Mouse (Mus musculus) retina, postnatal 7 days (tissue): ENCODE results near the gene Olfr139.

Experiments used
- DNase-seq: peaks from one replicate; pipeline ENCODE4 v3.0.0-alpha.2; 2012; ENCODE audit warnings: low read depth, low spot score

The Olfr139 gene

DNA sequence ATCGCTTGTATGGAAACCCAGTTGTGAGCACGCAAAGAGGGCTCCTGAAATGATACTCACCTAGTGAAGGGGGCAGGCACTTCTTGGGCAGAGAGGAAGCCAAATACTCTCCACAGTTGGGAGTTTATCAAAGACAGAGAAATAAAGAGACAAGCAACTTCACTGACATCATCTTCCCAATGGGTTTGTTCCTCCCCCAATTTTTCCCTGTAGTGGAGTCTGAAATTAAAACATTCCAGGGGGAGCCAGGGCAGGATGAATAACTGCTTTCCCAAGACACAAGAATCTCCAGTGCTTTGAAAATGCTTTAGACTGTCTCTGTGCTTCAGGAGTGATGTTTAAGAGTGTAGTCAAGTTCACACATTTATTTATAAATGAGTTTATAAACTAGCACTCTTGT lies at the start of gene Olfr139, which contains the start of gene Olfr399:
TSS of gene Olfr139 (minus strand) at position 101 of the 400 bp plus-strand sequence.
TSS of gene Olfr399 (minus strand) at position 165 of the 400 bp plus-strand sequence.
- no peak for DNase-seq

DNA sequence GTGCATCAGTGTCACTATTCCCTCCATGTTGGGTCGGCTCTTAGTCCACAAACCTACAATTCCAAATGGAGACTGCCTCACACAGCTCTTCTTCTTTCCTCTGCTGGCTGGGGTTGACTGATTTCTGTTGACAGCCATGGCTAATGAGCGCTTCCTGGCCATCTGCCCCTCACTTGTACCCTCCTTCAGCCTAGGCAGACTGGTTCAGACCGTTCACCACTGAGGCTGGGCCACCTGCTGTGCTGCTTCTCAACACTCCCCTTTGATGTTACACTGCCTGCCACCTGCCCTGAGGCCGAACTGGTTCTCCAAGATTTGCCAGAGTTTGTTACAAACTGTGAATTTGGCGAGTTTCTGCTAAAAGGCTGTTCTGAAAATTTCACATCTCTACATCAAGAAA lies 48.7 kb upstream of the Olfr139 start:
- DNase-seq, result no peak

DNA sequence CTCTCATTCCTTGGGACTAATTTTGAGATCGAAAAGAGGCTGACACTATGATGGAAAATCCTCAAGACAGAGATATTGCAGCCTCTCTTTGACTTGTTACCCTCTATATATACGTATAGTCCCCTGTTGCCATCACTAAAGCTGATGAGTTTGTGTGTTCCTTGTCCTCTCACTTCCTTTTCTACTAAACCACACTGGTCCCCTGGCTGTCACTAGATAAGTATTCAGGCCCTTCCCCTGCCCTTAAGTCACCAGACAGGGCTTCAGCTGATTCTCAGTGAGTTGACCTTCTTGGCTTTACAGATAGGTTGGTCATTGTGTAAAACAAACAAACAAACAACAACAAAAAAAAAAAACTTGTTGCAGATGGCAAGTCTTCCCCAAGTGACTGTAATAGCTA lies 45.2 kb upstream of the Olfr139 start:
- no peak for DNase-seq

DNA sequence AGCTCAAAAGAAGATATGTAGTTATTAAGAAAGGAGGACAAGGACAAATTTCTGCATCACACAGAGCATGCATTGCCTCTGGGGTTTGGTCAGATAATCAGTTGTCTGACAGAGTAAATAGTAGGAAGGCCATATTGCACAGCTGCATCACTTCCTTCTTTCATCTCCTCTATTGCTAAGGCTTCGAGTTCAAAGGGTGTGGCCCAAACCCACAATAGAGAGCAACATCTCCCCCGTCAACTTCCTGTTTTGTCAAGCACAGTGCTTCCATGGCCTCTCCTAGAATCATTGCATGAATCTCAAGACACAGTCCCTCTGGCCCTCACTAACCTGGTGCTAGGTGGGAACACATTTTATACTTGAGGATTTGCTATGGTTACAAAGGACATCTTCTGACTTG lies 44.4 kb upstream of the Olfr139 start:
- no peak for DNase-seq

DNA sequence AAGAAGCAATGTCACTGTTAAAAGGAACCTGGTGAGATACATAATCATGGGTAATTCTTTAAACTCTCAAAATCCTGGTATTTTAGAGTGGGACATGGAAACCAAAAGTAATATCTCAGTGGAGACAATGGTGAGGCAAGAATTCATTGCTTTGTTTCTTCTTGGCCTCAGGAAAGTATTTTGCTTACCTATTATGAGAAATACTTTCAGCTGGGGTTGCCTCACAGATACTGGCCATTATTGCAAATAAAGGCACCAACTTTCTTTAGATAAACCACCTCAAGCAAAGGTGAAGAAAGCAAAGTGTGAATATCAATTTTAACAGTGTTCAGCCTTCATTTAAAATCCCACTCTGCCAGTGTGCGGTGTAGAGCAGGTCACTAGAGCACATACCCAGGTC lies 13.3 kb upstream of the Olfr139 start, which contains the start of gene Zfp616:
TSS of gene Zfp616 (plus strand) at position 301 of the 400 bp plus-strand sequence.
- DNase-seq, result no peak

DNA sequence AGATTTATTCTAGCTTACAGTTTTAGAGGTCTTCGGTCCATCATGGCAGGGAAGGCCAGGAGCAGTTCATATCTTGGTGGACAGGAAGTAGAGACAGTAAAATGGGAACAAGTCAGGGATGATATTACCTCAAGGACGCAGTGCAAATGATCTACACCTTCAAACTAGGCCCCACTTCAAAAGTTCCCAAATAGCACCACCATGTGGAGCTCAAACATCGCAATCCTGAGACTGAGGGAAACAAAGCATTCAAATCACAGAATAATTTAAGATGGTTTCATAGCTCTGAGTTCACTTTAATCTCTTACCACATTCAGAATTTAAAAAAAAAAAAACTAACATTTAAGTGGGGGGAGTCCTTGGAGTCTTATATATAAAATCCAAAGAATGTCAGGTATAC lies 5.0 kb downstream of the Olfr139 start:
- DNase-seq, result no peak
